Mouse (Mus musculus) erythroblast, embryonic 14.5 days (primary cell): ENCODE results near the gene Zswim3. TPM values are rescaled to one million over a fixed set of nuclear protein-coding genes. Genes with fewer than 3 reads are reported as not detected.
"Not testable (repeated sequence)": the region's sequence is repeated elsewhere in the genome, so short reads cannot be mapped to it uniquely, and the experiment has no call there.

Experiments
- H3K27me3 ChIP-seq: 2 replicates; pipeline ENCODE4 v1.6.1; 2012; ENCODE audit warnings: inconsistent platforms; ENCODE audit not compliant: control insufficient read depth
- H3K36me3 ChIP-seq: 2 replicates; pipeline ENCODE4 v1.6.1; 2012; ENCODE audit warnings: mild to moderate bottlenecking, inconsistent platforms; ENCODE audit not compliant: control insufficient read depth
- H3K4me1 ChIP-seq: 2 replicates; pipeline ENCODE4 v1.6.1; 2012; ENCODE audit warnings: inconsistent platforms; ENCODE audit not compliant: control insufficient read depth
- H3K4me3 ChIP-seq: replicated peaks from 2 replicates; pipeline ENCODE3; 2012; ENCODE audit warnings: moderate library complexity, mild to moderate bottlenecking, inconsistent platforms
- H3K9me3 ChIP-seq: 2 replicates; pipeline ENCODE4 v1.6.1; 2012; ENCODE audit warnings: low read length, inconsistent platforms, mixed read lengths; ENCODE audit not compliant: control insufficient read depth
- GATA1 ChIP-seq: IDR thresholded peaks from 2 replicates; pipeline ENCODE4 v1.6.1; 2012; ENCODE audit warnings: low read length, inconsistent platforms, mixed read lengths
- TAL1 ChIP-seq: IDR thresholded peaks from 3 replicates; pipeline ENCODE4 v1.6.1; 2012; ENCODE audit warnings: low read length, inconsistent platforms, mixed read lengths
- polyA plus RNA-seq: library from polyadenylated mRNA; stranded (reverse); fragments of >175 nt; gene quantifications from 2 replicates; pipeline ENCODE4 v1.2.3, GENCODE M21; 2012

The Zswim3 gene
- polyA plus RNA-seq, 1 experiment, result 0.10 TPM

GRCm38 (mm10) chr2:164856309-164857100 lies 51.6 kb downstream of the Zswim3 start:
- TF ChIP-seq TAL1, result no peak
- no peak for TF ChIP-seq GATA1
- H3K9me3 ChIP-seq, result peaks cover 2% of the 10 kb centered on the region; the same call in 1 of the 2 replicates
- H3K27me3 ChIP-seq, result peaks cover 71% of the 10 kb centered on the region
- no peaks in the 10 kb centered on the region for H3K36me3 ChIP-seq
- peak overlapping the region; percentile 38 for H3K4me3 ChIP-seq
- H3K4me1 ChIP-seq, result peaks cover 7% of the 10 kb centered on the region

- peaks cover 2% of the 10 kb centered on the region; the same call in 1 of the 2 replicates for H3K9me3 ChIP-seq
- H3K4me3 ChIP-seq, result peak within 1 kb of the TSS; percentile 38
- peaks cover 71% of the 10 kb centered on the region for H3K27me3 ChIP-seq
- no peak for TF ChIP-seq TAL1
- no peak for TF ChIP-seq GATA1
- peaks cover 7% of the 10 kb centered on the region for H3K4me1 ChIP-seq
- H3K36me3 ChIP-seq, result no peaks in the 10 kb centered on the region
These were observed 52.4 kb downstream of the Zswim3 start, which contains the start of gene Pltp for GRCm38 (mm10) chr2:164857101-164857821. Gene Pltp, minus strand, starts transcription at chr2:164857711.

- Histone ChIP-seq H3K4me1 (peaks cover 7% of the 10 kb centered on the region), H3K27me3 (peaks cover 71% of the 10 kb centered on the region), H3K4me3 (no peak overlapping the region), H3K9me3 (peaks cover 2% of the 10 kb centered on the region; the same call in 1 of the 2 replicates), H3K36me3 (no peaks in the 10 kb centered on the region)
- no peak for TF ChIP-seq TAL1
- no peak for TF ChIP-seq GATA1
These were observed 53.1 kb downstream of the Zswim3 start for GRCm38 (mm10) chr2:164857842-164858553.

GRCm38 (mm10) chr2:164859155-164859554 lies 54.3 kb downstream of the Zswim3 start:
- Histone ChIP-seq H3K4me3 (no peak overlapping the region), H3K36me3 (no peaks in the 10 kb centered on the region), H3K4me1 (peaks cover 8% of the 10 kb centered on the region), H3K27me3 (peaks cover 66% of the 10 kb centered on the region), H3K9me3 (peaks cover 5% of the 10 kb centered on the region)
- TF ChIP-seq GATA1 (no peak), TAL1 (no peak)

GRCm38 (mm10) chr2:164859640-164860432 lies 54.9 kb downstream of the Zswim3 start:
- Histone ChIP-seq H3K27me3 (peaks cover 59% of the 10 kb centered on the region), H3K4me3 (no peak overlapping the region), H3K4me1 (peaks cover 15% of the 10 kb centered on the region), H3K36me3 (no peaks in the 10 kb centered on the region), H3K9me3 (peaks cover 5% of the 10 kb centered on the region)
- TF ChIP-seq GATA1, result no peak
- no peak for TF ChIP-seq TAL1

- no peaks in the 10 kb centered on the region for H3K36me3 ChIP-seq
- H3K27me3 ChIP-seq, result peaks cover 46% of the 10 kb centered on the region
- H3K4me1 ChIP-seq, result peaks cover 16% of the 10 kb centered on the region
- H3K4me3 ChIP-seq, result no peak overlapping the region
- peaks cover 5% of the 10 kb centered on the region for H3K9me3 ChIP-seq
- TF ChIP-seq TAL1 (no peak), GATA1 (no peak)
These were observed 56.2 kb downstream of the Zswim3 start for GRCm38 (mm10) chr2:164861094-164861493.

- Histone ChIP-seq H3K4me1 (peaks cover 9% of the 10 kb centered on the region), H3K27me3 (peaks cover 34% of the 10 kb centered on the region)
- TF ChIP-seq GATA1 (no peak), TAL1 (no peak)
These were observed 57.4 kb downstream of the Zswim3 start for GRCm38 (mm10) chr2:164862179-164862861.

GRCm38 (mm10) chr2:164863411-164863810 lies 58.5 kb downstream of the Zswim3 start:
- not testable (repeated sequence) for H3K9me3 ChIP-seq, H3K36me3 ChIP-seq, H3K4me1 ChIP-seq, H3K4me3 ChIP-seq
- H3K27me3 ChIP-seq, result peaks cover 23% of the 10 kb centered on the region

More at GRCm38 (mm10) chr2:164862179-164862861, 57.4 kb downstream of the Zswim3 start:
- no peak overlapping the region for H3K4me3 ChIP-seq
- H3K9me3 ChIP-seq, result peaks cover 3% of the 10 kb centered on the region
- H3K36me3 ChIP-seq, result no peaks in the 10 kb centered on the region
